Mouse (Mus musculus) erythroblast, embryonic 14.5 days (primary cell): Measurements from ENCODE around the gene Dnah7b.
"Not testable (repeated sequence)": the region's sequence is repeated elsewhere in the genome, so short reads cannot be mapped to it uniquely, and the experiment has no call there.

Source experiments
- GATA1 ChIP-seq: IDR thresholded peaks from 2 replicates; pipeline ENCODE4 v1.6.1; 2012; ENCODE audit warnings: low read length, inconsistent platforms, mixed read lengths
- TAL1 ChIP-seq: IDR thresholded peaks from 3 replicates; pipeline ENCODE4 v1.6.1; 2012; ENCODE audit warnings: low read length, inconsistent platforms, mixed read lengths

- not testable (repeated sequence) for TF ChIP-seq TAL1, GATA1
Measured at GRCm38 (mm10) chr1:46226136-46226535, 160.0 kb downstream of the Dnah7b start.
